Comparison of ENCODE assay signal across 35 mouse cellular contexts in genomic region chr8:49254311-49254828, GRCm38 (mm10).
"Had no signal": no experiment of that assay in that cellular context is flagged by ENCODE, and none has a peak within 500 bp of the region (broad histone marks: within the 10 kb centered on the region; RNA-seq: fewer than 3 reads in every experiment).

No protein-coding gene starts in this region.

- ATAC-seq: hindbrain, embryonic 16.5 days; hindbrain, postnatal 0 days; inflammation-experienced regulatory T-cells, adult 6 months; intestine, embryonic 15.5 days; intestine, embryonic 16.5 days; intestine, postnatal 0 days had no signal

- H3K4me2 ChIP-seq: heart, embryonic 11.5 days; heart, embryonic 12.5 days; heart, embryonic 13.5 days; heart, embryonic 15.5 days; hindbrain, embryonic 12.5 days; hindbrain, embryonic 13.5 days; hindbrain, embryonic 14.5 days; hindbrain, embryonic 15.5 days; intestine, embryonic 15.5 days; kidney, embryonic 15.5 days had no signal

- DNase-seq: heart, postnatal 10 days; heart, postnatal 14 days; heart, postnatal 36 days; heart, postnatal 4 days; kidney, adult 11 months; kidney, adult 18-20 months; kidney, adult 2 months; kidney, adult 8-10 months; kidney, adult 9 months; kidney, postnatal 10 days; kidney, postnatal 14 days; kidney, postnatal 25 days; kidney, postnatal 36 days; kidney, postnatal 4 days; layer of hippocampus, adult 9-11 months; layer of hippocampus, postnatal 36 days had no signal

- H3K27ac ChIP-seq: heart, embryonic 10.5 days; heart, embryonic 13.5 days; heart, embryonic 15.5 days; hindbrain, embryonic 10.5 days; hindbrain, embryonic 12.5 days; hindbrain, embryonic 13.5 days; hindbrain, embryonic 14.5 days; hindbrain, embryonic 15.5 days; hindbrain, postnatal 0 days; intestine, embryonic 15.5 days; kidney, embryonic 15.5 days; kidney, postnatal 0 days; layer of hippocampus, adult 2 months had no signal

- H3K4me3 ChIP-seq: heart, embryonic 10.5 days; heart, embryonic 12.5 days; heart, embryonic 13.5 days; heart, embryonic 15.5 days; hindbrain, embryonic 10.5 days; hindbrain, embryonic 12.5 days; hindbrain, embryonic 13.5 days; hindbrain, embryonic 15.5 days; intestine, embryonic 15.5 days; kidney, embryonic 15.5 days; layer of hippocampus, adult 2 months had no signal

- H3K9me3 ChIP-seq: heart, embryonic 10.5 days; heart, embryonic 12.5 days; heart, embryonic 13.5 days; heart, embryonic 15.5 days; hindbrain, embryonic 10.5 days; hindbrain, embryonic 12.5 days; hindbrain, embryonic 13.5 days; hindbrain, embryonic 15.5 days; intestine, embryonic 15.5 days; kidney, embryonic 15.5 days had no signal

- H3K36me3 ChIP-seq: heart, embryonic 10.5 days; heart, embryonic 12.5 days; heart, embryonic 13.5 days; heart, embryonic 15.5 days; hindbrain, embryonic 10.5 days; hindbrain, embryonic 12.5 days; hindbrain, embryonic 13.5 days; hindbrain, embryonic 15.5 days; intestine, embryonic 15.5 days; kidney, embryonic 15.5 days had no signal

- H3K27me3 ChIP-seq: heart, embryonic 12.5 days; heart, embryonic 13.5 days; heart, embryonic 15.5 days; hindbrain, embryonic 12.5 days; hindbrain, embryonic 13.5 days; hindbrain, embryonic 15.5 days; intestine, embryonic 15.5 days; kidney, embryonic 15.5 days had no signal

- H3K9ac ChIP-seq: heart, embryonic 12.5 days; heart, embryonic 13.5 days; heart, embryonic 15.5 days; hindbrain, embryonic 12.5 days; hindbrain, embryonic 13.5 days; hindbrain, embryonic 14.5 days; hindbrain, embryonic 15.5 days; intestine, embryonic 15.5 days; kidney, embryonic 15.5 days had no signal

- H3K4me1 ChIP-seq: heart, embryonic 10.5 days; heart, embryonic 12.5 days; heart, embryonic 13.5 days; heart, embryonic 15.5 days; hindbrain, embryonic 12.5 days; hindbrain, embryonic 13.5 days; hindbrain, embryonic 15.5 days; intestine, embryonic 15.5 days; kidney, embryonic 15.5 days had no signal
